Mouse (Mus musculus): Measurements from ENCODE around the gene Wdr82.

Gene Wdr82

DNA sequence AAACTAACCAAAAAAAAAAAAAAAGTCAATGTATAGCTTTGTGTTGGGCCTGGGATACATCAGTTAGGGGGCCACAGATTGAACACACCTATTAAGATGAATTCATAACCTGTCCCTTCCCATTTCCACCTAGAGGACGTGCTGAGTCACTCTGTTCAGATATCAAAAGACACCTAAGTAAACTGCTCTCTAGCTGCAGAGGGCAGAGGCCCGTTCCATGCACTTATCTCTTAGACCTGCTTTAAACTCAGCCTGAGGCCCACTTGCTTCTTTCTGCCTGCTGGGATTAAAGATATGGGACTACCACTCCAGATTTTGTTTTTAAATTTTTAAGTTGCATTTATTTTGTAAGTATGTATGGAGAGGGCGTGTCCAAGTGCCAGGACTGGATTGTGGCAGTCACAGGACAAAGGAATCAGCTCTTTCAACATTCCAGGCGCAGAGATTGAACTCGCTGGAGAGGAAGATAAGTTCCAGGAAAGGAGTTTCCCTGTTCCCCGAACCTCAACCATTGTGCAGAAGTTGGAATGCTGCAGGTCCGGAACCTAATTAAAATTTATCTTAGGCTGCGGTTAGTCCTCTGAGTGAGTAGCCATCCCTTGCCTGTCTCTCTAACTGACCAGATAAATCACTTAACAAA is 57.2 kb downstream of the Wdr82 start:
- DNase-seq = no peak

DNA sequence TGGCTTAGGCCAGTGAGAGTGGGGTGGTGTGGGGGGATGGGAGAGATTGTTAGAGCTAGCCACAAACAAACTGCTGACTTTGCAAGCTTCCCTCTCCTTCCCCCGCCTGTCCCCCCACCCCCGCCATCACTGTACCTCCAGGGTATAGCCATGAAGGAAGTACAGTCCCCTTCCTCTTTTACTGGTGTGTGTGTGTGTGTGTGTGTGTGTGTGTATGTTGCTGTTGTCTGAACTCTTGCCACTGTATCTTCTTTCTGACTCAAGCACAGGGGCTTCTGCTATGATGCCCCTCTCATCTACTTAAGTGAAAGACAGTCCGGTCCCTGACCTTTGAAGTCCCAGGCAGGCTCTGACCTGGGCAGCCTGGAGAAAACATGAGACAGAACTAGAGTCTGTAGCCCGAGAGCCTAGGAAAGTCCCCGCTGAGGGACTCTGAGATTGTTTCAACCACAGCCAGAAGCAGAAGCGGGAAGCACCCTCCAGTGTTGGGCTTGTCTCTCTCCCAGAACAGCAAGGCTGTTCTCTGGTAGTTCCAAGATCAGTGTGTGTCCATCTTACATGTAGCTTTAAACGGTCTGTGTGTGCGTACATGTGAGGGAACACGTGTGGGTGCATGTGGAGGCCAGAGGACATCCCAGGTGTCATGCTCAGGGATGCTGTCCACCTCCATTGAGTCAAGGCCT is 59.5 kb downstream of the Wdr82 start:
- no peak for DNase-seq

DNA sequence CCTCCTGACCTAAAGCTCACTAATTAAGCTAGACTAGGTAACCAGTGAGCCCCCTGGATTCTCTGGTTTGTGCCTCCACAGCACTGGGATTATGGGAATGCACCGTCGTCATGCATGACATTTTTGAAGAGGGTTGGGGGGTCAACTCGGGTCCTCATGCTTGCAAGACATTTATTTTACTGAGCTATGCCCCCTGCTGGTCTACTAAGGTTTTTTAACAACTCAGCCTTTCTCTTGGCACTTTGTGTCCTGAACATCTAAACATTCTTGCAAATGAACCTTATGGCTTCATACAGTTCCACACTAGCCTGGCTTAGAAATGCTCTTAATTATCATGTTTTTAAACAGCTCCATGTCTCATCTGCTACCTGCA is 60.0 kb downstream of the Wdr82 start:
- no peak for DNase-seq

DNA sequence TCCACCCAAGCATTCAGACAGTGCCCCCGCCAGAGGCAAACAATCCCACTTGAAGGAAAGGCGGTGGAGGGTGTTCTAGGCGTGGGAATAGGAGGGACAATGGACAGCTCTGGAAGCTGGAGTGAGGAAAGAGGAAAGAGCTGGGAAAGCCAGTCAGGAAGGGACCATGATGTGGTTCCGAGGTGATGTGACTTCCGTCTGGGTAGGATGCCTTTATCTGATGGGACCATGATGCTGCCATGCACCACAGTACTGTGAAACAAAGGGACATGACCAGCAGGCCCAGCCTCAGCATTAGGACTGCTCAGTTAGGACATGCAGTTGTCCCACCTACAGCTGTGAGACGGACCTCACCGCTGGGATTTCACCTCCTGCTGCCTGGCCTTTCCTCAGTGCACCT is 60.5 kb downstream of the Wdr82 start:
- DNase-seq = no peak

DNA sequence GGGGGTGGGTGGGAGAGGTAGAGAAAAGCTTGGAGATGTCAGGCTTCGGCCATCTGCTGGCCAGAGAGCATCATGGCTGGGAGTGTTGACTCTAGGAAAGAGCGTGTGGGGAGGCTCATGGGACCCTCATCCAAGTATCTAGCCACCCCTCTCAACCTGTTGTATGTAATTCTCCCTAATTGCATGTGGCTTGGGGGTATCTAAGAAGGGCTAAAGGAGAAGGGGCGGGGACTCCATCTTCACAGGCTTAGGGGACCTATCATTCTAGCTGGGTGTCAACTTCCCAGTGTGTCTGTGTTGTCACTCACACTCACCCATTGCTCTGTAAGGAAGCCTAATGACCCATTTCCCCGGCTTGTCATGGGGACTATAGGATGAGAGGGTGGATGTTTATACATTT is 61.1 kb downstream of the Wdr82 start:
- no peak for DNase-seq

DNA sequence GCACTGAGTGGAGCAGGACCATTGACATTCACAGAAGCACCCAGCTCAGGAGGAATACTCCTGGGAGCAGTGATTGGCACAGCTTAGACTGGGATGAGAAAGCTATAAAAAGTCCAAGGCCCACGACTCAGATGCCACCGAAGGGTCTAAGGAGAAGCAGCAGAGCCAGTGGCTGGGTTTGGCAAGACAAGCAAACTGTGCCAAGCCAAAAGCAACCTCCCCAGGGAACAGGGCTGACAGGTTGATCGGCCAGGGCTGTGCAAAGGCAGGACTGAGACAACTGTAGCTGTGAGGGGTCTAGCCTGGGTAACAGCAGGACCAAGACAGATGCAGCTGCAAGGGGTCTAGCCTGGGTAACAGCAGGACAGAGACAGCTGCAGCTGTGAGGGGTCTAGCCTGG is 62.2 kb downstream of the Wdr82 start:
- no peak for DNase-seq

DNA sequence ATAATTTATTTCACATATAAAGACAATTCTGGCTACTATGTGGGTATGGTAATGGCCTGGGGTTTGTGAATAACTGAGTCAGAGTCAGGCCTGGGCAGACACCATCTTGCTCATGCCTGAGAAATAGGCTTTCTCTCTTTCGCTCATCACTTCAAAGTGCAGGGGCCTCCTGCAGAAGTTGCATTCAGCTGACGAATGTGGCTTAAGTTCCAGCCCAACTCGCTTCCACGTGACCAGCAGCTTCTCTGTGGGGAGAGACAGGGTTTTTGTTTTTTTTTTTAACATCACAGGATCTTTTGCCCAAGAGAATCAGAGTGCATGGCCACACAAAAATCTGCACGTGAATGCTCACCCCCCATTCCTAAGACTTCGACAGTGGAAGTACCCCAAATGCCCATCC is 63.2 kb downstream of the Wdr82 start:
- DNase-seq = no peak

DNA sequence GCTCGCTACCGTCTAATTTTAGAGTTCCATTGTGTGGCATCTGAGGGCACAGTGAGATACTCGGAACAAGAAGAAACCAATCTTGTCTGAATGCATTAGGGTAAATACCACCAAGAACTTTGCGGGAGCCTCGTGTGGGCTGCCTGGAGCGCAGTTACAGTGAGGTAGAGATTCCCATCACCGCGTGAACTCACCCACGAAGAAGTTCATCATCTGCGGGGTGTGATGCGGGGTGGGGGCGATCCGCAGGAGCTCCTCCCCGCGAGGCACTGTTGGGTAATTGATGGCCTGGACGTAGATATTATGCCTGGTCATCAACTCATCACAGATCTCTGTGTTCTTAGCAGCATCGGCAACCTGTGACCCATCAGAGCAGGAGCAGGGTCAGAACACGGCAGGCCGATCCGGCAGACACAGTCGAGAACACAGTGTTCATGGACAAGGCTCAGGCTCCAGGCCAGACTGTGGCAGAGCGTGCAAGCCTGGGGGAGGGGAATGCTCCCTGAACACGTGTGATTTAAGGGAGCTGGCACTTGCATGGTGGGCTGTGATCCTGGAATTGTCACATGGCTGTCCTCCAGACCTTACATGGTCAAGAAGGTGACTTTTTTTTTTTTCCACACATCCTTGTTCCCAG is 64.6 kb downstream of the Wdr82 start:
- peak; percentile 76 for DNase-seq

DNA sequence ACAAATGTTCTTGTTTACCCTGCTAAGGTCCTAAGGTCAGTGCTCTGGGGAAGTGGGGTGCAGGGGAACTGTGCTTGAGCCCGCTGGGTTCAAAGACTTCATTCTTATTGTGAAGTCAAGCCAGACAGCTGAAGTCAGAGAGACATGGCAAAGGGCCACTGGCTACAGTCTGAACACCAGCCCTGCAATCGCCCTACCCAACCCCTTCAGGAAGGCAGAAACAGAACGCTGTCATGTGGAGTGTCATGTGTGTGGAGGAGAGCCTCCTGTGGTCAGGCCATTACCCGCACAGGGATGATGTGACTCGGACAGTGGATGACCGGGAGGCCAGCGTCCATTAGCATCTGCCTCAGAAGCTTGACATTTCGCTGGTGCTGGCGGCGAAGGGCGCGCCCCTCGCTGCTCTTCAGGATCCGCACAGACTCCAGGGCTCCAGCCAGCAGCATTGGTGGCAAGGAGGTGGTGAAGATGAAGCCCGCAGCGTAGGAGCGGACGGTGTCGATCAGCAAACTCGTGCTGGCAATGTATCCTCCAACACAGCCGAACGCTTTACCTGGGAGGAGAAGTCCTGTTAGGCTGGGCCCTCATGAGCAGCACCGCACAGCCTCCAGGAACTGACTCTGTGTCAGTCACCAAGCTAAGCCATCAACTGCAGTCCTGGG is 65.6 kb downstream of the Wdr82 start:
- peak; percentile 68 for DNase-seq

DNA sequence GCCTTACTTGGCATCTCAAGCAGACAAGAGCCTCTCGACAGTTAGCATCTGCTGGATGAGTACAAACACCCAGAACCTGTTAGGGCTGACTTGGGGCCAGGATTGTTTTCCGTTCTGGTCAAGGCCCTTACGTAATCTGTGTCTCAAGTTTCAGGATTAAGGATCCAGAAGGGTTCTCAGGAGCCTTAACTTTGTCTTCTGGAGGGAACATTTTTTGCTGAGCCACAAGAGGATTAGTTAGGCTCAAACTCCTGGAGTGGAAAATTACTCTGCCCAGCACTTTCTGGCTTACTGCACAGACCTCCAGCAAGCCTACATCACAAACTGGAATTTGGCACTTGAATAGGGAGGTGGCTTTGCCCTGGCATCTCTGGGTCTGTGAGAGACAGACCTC is 66.1 kb downstream of the Wdr82 start:
- DNase-seq = peak; percentile 54

DNA sequence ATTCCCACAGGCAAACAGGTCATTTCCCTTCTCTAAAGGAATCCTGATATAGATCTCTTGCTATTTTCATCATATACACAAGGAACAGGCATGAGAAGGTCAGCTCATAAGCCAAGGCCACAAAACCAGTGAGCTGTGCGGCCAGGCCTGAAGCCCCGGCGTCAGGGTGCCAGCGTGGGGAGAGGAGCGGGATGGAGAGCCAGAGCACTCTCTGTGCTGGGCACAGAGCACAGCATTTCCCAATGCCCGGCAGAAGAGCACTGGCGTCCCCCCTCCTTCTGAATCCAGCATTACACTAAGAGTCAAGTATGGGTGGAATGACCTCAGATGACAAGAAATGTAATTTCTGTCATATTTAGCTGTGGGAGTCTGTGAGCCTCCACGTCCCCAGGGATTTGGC is 66.7 kb downstream of the Wdr82 start:
- no peak for DNase-seq

DNA sequence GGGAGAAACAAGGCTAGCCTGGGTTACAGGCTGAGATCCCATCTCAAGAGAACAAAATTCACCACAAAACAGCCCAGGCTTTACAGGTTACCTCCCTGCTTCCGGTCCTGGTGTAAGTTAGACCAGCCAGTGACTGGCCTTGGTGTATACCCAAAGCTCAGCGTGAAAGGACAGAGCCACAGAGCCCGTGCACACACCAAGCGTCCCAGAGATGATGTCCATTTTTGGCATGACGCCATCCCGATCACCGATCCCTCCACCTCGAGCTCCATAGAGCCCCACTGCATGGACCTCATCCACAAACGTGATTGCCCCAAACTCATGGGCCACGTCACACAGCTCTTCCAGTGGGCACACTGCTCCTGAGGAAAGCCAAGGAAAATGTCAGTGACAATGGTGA is 67.2 kb downstream of the Wdr82 start:
- no peak for DNase-seq

Measured in kidney, adult 18-20 months (tissue).